Mouse (Mus musculus): ENCODE results near the gene Batf3.
"Not testable (repeated sequence)": the region's sequence is repeated elsewhere in the genome, so short reads cannot be mapped to it uniquely, and the experiment has no call there.

The Batf3 gene

GRCm38 (mm10) chr1:191131692-191132091, 34.0 kb downstream of the Batf3 start:
- no peak for DNase-seq (ENCODE audit: low read depth, low spot score)

GRCm38 (mm10) chr1:191132240-191132639, 34.6 kb downstream of the Batf3 start:
- DNase-seq (ENCODE audit: low read depth, low spot score): peak; percentile 19

GRCm38 (mm10) chr1:191132934-191133333, 35.3 kb downstream of the Batf3 start:
- no peak for DNase-seq (ENCODE audit: low read depth, low spot score)

GRCm38 (mm10) chr1:191135406-191135805, 37.8 kb downstream of the Batf3 start:
- DNase-seq (ENCODE audit: low read depth, low spot score): no peak

GRCm38 (mm10) chr1:191138436-191138835, 40.8 kb downstream of the Batf3 start:
- DNase-seq (ENCODE audit: low read depth, low spot score): no peak

GRCm38 (mm10) chr1:191138874-191139495, 41.3 kb downstream of the Batf3 start:
- no peak for DNase-seq (ENCODE audit: low read depth, low spot score)

- no peak for DNase-seq (ENCODE audit: low read depth, low spot score)
These were observed 43.3 kb downstream of the Batf3 start for GRCm38 (mm10) chr1:191140983-191141382.

DNA sequence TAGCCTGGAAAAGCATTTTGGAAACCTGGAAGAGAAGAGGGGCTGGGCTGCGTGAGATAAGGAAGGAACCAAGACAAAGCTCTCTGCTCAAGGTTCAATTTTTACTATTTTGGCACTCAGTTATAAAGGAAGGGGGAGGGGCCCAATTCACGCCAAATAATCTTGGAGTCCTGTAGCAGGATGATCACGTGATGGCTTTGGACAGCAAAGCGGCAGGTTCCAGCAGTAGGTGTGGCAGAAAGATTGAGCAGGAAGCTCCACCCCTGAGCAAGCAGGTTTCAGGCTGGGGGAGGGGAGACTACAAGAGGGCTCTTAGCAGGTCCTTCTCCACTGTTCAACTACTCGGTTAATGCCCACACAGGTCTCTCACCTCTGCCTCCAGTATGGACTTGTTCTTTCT, 51.8 kb downstream of the Batf3 start:
- not testable (repeated sequence) for DNase-seq (ENCODE audit: low read depth, low spot score)

DNA sequence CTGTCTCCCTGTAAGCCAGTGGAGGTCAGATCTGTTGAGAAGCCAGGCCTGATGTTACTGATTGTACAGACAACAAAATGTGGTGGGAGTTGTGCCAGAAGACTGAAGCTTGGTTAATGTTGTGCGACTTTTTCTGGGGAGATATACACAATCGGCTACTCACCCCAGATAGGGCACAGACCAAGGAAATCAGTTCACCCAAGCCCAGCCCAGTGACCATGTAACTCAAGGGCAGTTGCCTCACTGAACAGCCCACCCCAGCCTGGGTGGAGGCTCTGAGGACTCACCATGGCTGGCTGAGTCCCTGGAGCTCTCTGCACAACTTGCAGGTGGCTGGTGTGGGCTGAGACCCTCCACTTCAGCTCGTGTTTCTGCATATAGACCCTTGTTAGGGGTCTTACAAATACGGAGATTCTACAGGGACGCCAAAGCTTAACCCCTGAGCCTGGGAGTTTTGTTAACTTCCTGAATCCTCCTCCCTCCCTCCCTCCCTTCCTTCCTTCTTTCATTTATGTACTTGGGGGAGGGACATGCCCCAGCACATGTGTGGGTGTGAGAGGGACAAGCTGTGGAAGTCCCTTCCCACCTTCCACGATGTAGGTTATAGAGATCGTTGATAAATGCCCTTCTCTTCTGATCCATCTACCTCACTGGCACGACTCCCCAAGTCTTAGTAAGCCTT, 53.4 kb downstream of the Batf3 start:
- no peak for DNase-seq (ENCODE audit: low read depth, low spot score)

- peak; percentile 35 for DNase-seq (ENCODE audit: low read depth, low spot score)
These were observed 55.4 kb downstream of the Batf3 start for GRCm38 (mm10) chr1:191153052-191153451.

- DNase-seq (ENCODE audit: low read depth, low spot score): no peak
These were observed 56.7 kb downstream of the Batf3 start for GRCm38 (mm10) chr1:191154314-191154713.

Measured in retina, postnatal 7 days (tissue).